Mouse (Mus musculus) layer of hippocampus, adult 9-10 months (tissue): ENCODE data around the gene Bri3bp.

ENCODE experiments used
- DNase-seq: peaks from one replicate; pipeline ENCODE4 v3.0.0; 2022; ENCODE audit warnings: low spot score

Gene Bri3bp

GRCm38 (mm10) chr5:125452573-125452972 lies 11.2 kb downstream of the Bri3bp start:
- no peak for DNase-seq

GRCm38 (mm10) chr5:125456100-125456499 lies 14.7 kb downstream of the Bri3bp start:
- no peak for DNase-seq

GRCm38 (mm10) chr5:125457538-125457937 lies 16.2 kb downstream of the Bri3bp start:
- DNase-seq, result no peak

GRCm38 (mm10) chr5:125460574-125460973 lies 19.2 kb downstream of the Bri3bp start:
- no peak for DNase-seq

GRCm38 (mm10) chr5:125461868-125462445 lies 20.6 kb downstream of the Bri3bp start:
- no peak for DNase-seq

GRCm38 (mm10) chr5:125465192-125465591 lies 23.8 kb downstream of the Bri3bp start:
- DNase-seq, result no peak

- DNase-seq, result peak; percentile 97
Measured at GRCm38 (mm10) chr5:125465701-125466106, 24.3 kb downstream of the Bri3bp start.

- DNase-seq, result no peak
Measured at GRCm38 (mm10) chr5:125466483-125466882, 25.1 kb downstream of the Bri3bp start.

GRCm38 (mm10) chr5:125467261-125467660 lies 25.9 kb downstream of the Bri3bp start:
- DNase-seq, result no peak

GRCm38 (mm10) chr5:125470713-125471112 lies 29.3 kb downstream of the Bri3bp start:
- DNase-seq, result no peak

- no peak for DNase-seq
Measured at GRCm38 (mm10) chr5:125472796-125473475, 31.6 kb downstream of the Bri3bp start.

- DNase-seq, result no peak
Measured at GRCm38 (mm10) chr5:125475030-125475429, 33.7 kb downstream of the Bri3bp start.

- DNase-seq, result peak; percentile 94
Measured at GRCm38 (mm10) chr5:125475601-125476285, 34.4 kb downstream of the Bri3bp start, which contains the start of gene Aacs. Gene Aacs, plus strand, starts transcription at chr5:125475814.

- no peak for DNase-seq
Measured at GRCm38 (mm10) chr5:125476286-125476625, 34.9 kb downstream of the Bri3bp start.

GRCm38 (mm10) chr5:125476799-125477198 lies 35.4 kb downstream of the Bri3bp start:
- no peak for DNase-seq

- DNase-seq, result no peak
Measured at GRCm38 (mm10) chr5:125477533-125477932, 36.2 kb downstream of the Bri3bp start.

GRCm38 (mm10) chr5:125478037-125478436 lies 36.7 kb downstream of the Bri3bp start:
- DNase-seq, result no peak

- no peak for DNase-seq
Measured at GRCm38 (mm10) chr5:125479376-125479775, 38.0 kb downstream of the Bri3bp start.

GRCm38 (mm10) chr5:125480434-125481231 lies 39.3 kb downstream of the Bri3bp start:
- DNase-seq, result no peak

GRCm38 (mm10) chr5:125482474-125482873 lies 41.1 kb downstream of the Bri3bp start:
- no peak for DNase-seq

GRCm38 (mm10) chr5:125483712-125484611 lies 42.6 kb downstream of the Bri3bp start:
- no peak for DNase-seq
